Mouse (Mus musculus) embryo, embryonic 9.5 days (tissue): ENCODE measurements around the gene Copz1.

Experiments used
- DNase-seq: peaks from one replicate; pipeline ENCODE4 v3.0.0-alpha.2; 2017; ENCODE audit errors: extremely low spot score

The Copz1 gene

GRCm38 (mm10) chr15:103292673-103293345 lies 20.3 kb downstream of the Copz1 start:
- no peak for DNase-seq

GRCm38 (mm10) chr15:103293375-103293774 lies 20.9 kb downstream of the Copz1 start:
- DNase-seq = no peak

- no peak for DNase-seq
Measured at GRCm38 (mm10) chr15:103294649-103295048, 22.1 kb downstream of the Copz1 start.

- DNase-seq = peak; percentile 65
Measured at GRCm38 (mm10) chr15:103295851-103296250, 23.3 kb downstream of the Copz1 start.

GRCm38 (mm10) chr15:103297313-103297712 lies 24.8 kb downstream of the Copz1 start:
- no peak for DNase-seq

- DNase-seq = no peak
Measured at GRCm38 (mm10) chr15:103298026-103298425, 25.5 kb downstream of the Copz1 start.

- DNase-seq = no peak
Measured at GRCm38 (mm10) chr15:103298861-103299616, 26.5 kb downstream of the Copz1 start.

- no peak for DNase-seq
Measured at GRCm38 (mm10) chr15:103299644-103300043, 27.1 kb downstream of the Copz1 start.

- DNase-seq = peak; percentile 70
Measured at GRCm38 (mm10) chr15:103300067-103300471, 27.6 kb downstream of the Copz1 start.

- no peak for DNase-seq
Measured at GRCm38 (mm10) chr15:103300560-103300959, 28.0 kb downstream of the Copz1 start.

GRCm38 (mm10) chr15:103301046-103301445 lies 28.5 kb downstream of the Copz1 start:
- DNase-seq = peak; percentile 70

GRCm38 (mm10) chr15:103301547-103302340 lies 29.2 kb downstream of the Copz1 start:
- no peak for DNase-seq

- DNase-seq = peak; percentile 76
Measured at GRCm38 (mm10) chr15:103302341-103303021, 30.0 kb downstream of the Copz1 start.

- DNase-seq = peak; percentile 70
Measured at GRCm38 (mm10) chr15:103303916-103304615, 31.6 kb downstream of the Copz1 start.

GRCm38 (mm10) chr15:103304616-103304969 lies 32.1 kb downstream of the Copz1 start:
- DNase-seq = no peak

- peak; percentile 99 for DNase-seq
Measured at GRCm38 (mm10) chr15:103305070-103305678, 32.7 kb downstream of the Copz1 start.

GRCm38 (mm10) chr15:103305792-103306645 lies 33.5 kb downstream of the Copz1 start:
- DNase-seq = no peak

GRCm38 (mm10) chr15:103307125-103307524 lies 34.6 kb downstream of the Copz1 start:
- peak; percentile 94 for DNase-seq

- DNase-seq = peak; percentile 42
Measured at GRCm38 (mm10) chr15:103308056-103308875, 35.8 kb downstream of the Copz1 start.
